8 mouse cellular contexts compared by ENCODE assay signal in genomic region chr4:102088235-102088867, GRCm38 (mm10). TPM values are rescaled to one million over a fixed set of nuclear protein-coding genes. Genes with fewer than 3 reads are reported as not detected.
DNase-seq lines count a peak whose midpoint lies in the region; ATAC-seq and TF ChIP-seq lines count a peak whose summit lies in the region.

No protein-coding gene starts in this region.

- H3K9ac ChIP-seq in liver, adult 2 months (ENCODE audit: low read depth, low read length), result peak overlapping the region; percentile 0; the same call in 1 of the 2 replicates
- H3K9ac ChIP-seq in hindbrain, embryonic 13.5 days, result peak overlapping the region; percentile 78

- H3K27ac ChIP-seq in liver, adult 2 months (replicated peaks; ENCODE audit: insufficient read depth, low read depth, low read length), result no peak overlapping the region
- H3K27ac ChIP-seq in hindbrain, embryonic 13.5 days, result peak overlapping the region; percentile 44; the same call in 1 of the 2 replicates

- no peak for DNase-seq in liver, adult 2 months (ENCODE audit: extremely low read depth, low read depth, low spot score)
- DNase-seq in liver, result no peak
- DNase-seq in embryo, embryonic 10 days (ENCODE audit: low spot score), result peak; percentile 4
- DNase-seq in lung, postnatal 10 days, result peak; percentile 3
- no peak for DNase-seq in urinary bladder, postnatal 14 days (ENCODE audit: low spot score)
- no peak for DNase-seq in urinary bladder, adult 2 months (ENCODE audit: low spot score)

- peak; percentile 63 for ATAC-seq in hindbrain, embryonic 13.5 days (ENCODE audit: low FRiP score)
- no peak for ATAC-seq in erythroblast, adult 5-6 weeks (replicated peaks; ENCODE audit: low FRiP score, poor library complexity, severe bottlenecking)

- no peak for TF ChIP-seq POLR2A in liver, adult 2 months (IDR thresholded peaks at IDR 0.05; ENCODE audit: extremely low read depth, insufficient read depth, low read length)

- 28% methylated on average over 15 of the region's 15 CpGs for WGBS in liver, adult 2 months
- 23% methylated on average over 15 of the region's 15 CpGs for WGBS in hindbrain, embryonic 13.5 days

- no peaks in the 10 kb centered on the region for H3K36me3 ChIP-seq in liver, adult 2 months (ENCODE audit: control insufficient read depth, insufficient read depth, low read length)
- H3K36me3 ChIP-seq in hindbrain, embryonic 13.5 days, result no peaks in the 10 kb centered on the region

- no peaks in the 10 kb centered on the region for H3K9me3 ChIP-seq in hindbrain, embryonic 13.5 days

- no peak for TF ChIP-seq CTCF in liver, adult 2 months (IDR thresholded peaks at IDR 0.05; ENCODE audit: low read depth, low read length)

- H3K4me1 ChIP-seq in liver, adult 2 months (ENCODE audit: control insufficient read depth, insufficient read depth, low read length), result no peaks in the 10 kb centered on the region
- peaks cover 12% of the 10 kb centered on the region for H3K4me1 ChIP-seq in hindbrain, embryonic 13.5 days (replicated peaks)

- peaks cover 15% of the 10 kb centered on the region for H3K27me3 ChIP-seq in liver, adult 2 months (ENCODE audit: control insufficient read depth, insufficient read depth, low read length)
- peaks cover 40% of the 10 kb centered on the region for H3K27me3 ChIP-seq in hindbrain, embryonic 13.5 days

- H3K4me3 ChIP-seq in liver, adult 2 months (ENCODE audit: insufficient read depth, low read depth, low read length), result peak overlapping the region; percentile 53; the same call in 1 of the 2 replicates
- peak overlapping the region; percentile 70 for H3K4me3 ChIP-seq in hindbrain, embryonic 13.5 days

- H3K79me2 ChIP-seq in liver, adult 2 months (ENCODE audit: control insufficient read depth, insufficient read depth, low read length), result no peaks in the 10 kb centered on the region

- H3K4me2 ChIP-seq in hindbrain, embryonic 13.5 days, result peak overlapping the region; percentile 98

RNA-seq across cellular contexts. Expression of gene Pde4b, which starts 1.0 kb away (rescaled TPM):
- 10.7 and 13.0 TPM in 2 replicates for total RNA-seq in liver, adult 2 months (2014; rRNA removed)
- 6.6 and 8.0 TPM in 2 replicates for polyA plus RNA-seq in liver, adult 2 months (2012; rRNA removed)
- polyA plus RNA-seq in hindbrain, embryonic 13.5 days (2015; fragmentation: Nextera tagmentation; extraction: Ambion mirVana), result 26.0 and 27.0 TPM in 2 replicates
- 4.0 and 5.4 TPM in 2 replicates for total RNA-seq in erythroblast, adult 5-6 weeks (2015; ENCODE audit: low replicate concordance)
- total RNA-seq in erythroblast, adult 5-6 weeks (2017; ENCODE audit: low replicate concordance), result 2.3 and 3.5 TPM in 2 replicates
- 32.8 and 47.1 TPM in 2 replicates for polyA plus RNA-seq in urinary bladder, adult 2 months (2012; rRNA removed)

Comparison
In these comparisons a context has a peak if more than half of its experiments do, and no peak if none do; other contexts are left out.
1. DNase-seq: peak in embryo, embryonic 10 days (single experiment) and lung, postnatal 10 days (single experiment); none in liver, adult 2 months (single experiment), liver (single experiment), urinary bladder, postnatal 14 days (single experiment) and urinary bladder, adult 2 months (single experiment).